Mouse (Mus musculus) right cerebral cortex, postnatal 36 days (tissue): ENCODE data around the gene Pabpn1l.

Experiments used
- DNase-seq, 2 experiments: peaks; one replicate each; pipeline ENCODE4 v3.0.0; 2022; ENCODE audit warnings: low spot score in 2 of 2, mixed read lengths in 1 of 2

Pabpn1l gene

DNA sequence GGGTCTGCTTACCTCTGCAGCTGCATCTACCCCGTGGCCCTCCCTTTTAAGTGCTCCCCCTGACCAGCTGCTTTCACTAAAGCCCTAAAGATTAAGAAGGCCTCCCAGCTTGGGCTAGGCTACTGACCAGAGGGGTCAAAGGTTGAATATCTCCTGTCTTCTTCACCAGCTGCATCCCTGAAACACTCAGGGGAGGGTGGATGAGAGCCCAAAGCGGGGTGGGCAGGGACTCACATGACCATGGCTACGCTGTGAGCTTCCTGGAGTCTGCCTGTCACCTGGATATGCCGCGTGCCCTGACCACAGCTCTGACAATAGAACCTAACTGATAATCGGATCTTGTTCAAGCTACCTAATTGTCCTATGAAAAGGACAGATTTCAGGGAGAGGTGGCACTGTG, at the start of gene Pabpn1l:
TSS of gene Pabpn1l (minus strand) at position 13 of the 400 bp plus-strand sequence.
- DNase-seq = no peak

DNA sequence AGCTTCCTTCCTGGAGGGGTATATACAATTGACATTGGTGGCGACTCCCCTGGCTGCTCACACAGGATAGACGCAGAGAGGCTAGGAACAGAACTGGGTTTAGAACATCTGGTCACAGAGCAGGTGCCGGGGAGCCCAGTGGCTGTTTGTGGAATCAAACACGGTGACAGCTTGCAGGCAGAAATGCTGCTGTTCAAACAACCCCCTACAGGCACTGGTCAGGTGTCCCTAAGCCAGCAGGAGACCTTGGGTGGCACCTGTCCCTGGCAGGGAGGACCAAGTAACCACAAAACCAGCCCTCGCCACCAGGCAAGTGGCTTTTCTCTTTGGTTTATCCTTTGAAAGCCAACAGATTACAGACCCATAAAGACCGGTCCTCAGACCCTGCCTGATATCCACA, 49.4 kb upstream of the Pabpn1l start:
- no peak for DNase-seq

DNA sequence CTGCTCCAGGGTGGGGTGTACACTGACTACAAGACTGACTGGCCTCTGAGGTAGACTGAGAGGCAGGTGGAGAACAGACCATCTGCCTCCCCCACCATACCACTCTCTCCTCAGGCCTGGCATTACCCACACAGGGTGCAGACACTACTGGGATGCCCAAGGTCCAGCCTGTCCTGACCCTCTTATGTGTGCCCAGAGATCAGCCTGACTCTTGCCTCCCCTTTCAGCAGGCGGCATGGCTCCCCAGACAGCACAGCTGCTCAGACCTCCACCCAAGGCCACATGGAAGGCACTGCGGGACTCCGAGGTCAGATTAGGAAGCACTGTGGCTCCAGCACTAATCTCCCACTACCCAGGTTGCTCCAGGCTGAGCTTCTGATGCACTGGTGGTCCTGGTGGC, 48.2 kb upstream of the Pabpn1l start:
- DNase-seq = no peak

DNA sequence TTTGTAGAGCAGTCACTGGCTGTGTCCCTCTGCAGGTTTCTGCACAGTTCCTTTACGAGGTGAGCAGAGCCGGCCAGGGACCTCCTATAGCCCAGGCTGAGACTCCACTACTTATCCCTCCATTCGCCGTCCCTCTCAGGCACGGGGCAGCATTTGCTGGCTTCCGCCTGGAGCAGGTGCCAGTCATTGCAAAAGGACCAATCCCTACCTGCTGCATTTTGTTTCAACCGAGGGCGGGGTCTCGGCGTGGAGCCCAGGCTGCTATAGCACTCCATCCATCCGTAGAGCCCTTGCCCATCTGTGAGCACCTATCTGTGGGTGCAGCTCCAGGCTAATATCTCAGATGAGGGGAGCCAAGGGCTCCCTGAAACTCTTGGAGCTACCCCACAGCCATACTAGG, 47.5 kb upstream of the Pabpn1l start:
- DNase-seq = no peak

DNA sequence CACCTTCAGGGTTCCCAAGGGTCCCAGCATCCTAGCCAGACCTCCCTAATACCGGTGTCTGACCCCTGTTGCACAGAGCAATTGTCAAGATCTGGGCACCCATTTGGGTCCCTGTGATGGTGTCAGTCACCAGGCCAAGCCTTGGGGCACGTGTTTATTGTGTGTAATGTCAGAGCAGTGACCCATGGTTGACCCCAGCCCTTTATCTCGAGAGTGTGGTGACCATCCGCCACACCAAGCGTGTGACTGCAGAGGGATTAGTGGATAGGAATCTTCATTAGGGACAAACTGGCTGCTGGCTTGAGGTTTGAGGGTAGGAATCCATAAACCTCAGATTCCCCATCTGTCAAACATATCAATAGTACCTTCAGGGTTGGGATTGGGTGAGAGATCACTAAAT, 46.8 kb upstream of the Pabpn1l start:
- no peak for DNase-seq

DNA sequence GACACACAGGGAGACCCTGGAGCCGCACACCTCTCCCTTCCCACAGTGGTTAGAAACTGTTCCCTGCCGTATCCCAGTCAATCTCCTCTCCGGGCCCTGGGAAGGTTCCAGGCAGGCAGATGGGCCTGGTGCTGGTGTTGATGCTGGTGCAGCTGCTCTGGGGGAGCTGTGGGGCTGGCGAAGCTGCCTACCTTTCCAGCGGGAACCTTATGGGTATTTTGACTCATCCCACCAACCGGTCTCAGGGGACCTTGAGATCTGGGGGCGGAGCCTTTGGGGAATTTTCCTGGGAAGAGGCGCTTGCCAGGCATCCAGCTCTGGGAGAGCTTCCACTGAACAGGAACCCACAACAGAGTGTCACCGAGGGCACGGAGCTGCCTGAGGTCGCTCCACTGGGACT, 45.3 kb upstream of the Pabpn1l start:
- DNase-seq = peak; percentile 68 to 70

DNA sequence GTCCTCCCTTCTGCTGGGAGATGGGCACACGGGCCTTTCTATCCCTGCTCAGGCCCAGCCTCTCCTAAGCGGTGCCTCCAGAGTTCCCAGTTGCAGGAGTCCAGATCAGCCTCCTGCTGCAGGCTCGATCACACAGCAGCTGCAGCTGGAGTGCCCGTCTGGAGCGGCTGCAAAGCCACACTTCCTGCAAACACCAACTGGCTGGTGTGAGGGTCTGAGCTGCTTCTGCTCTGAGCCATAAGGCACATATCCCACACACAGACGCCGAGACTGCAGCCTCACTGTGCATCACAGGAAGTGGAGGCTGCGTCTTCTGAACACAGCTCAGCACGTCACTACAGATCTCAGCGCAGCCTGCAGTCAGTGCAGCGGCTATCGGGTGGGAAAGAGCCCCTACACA, 44.3 kb upstream of the Pabpn1l start:
- peak; percentile 62 to 73 for DNase-seq

DNA sequence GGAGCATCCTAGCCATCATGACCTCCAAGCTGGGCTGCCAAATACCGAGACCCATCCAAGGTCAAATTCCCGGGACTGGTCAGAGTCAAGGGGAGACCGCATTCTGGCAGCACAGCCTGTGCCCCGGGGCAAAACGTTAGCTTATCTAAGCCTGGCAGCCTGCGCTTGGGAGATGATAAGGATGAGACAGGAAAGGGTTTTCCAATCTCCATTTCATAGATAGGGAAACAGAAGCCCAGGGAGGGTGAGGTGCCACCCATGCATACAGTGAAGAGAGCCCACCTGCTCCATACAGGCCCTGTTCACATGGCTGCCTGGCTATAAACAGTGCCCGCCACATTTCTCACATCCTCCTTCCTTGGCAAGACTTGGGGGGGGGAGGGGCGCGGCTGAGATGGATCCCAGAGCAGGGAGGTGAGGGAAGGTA, 43.8 kb upstream of the Pabpn1l start:
- DNase-seq = no peak

DNA sequence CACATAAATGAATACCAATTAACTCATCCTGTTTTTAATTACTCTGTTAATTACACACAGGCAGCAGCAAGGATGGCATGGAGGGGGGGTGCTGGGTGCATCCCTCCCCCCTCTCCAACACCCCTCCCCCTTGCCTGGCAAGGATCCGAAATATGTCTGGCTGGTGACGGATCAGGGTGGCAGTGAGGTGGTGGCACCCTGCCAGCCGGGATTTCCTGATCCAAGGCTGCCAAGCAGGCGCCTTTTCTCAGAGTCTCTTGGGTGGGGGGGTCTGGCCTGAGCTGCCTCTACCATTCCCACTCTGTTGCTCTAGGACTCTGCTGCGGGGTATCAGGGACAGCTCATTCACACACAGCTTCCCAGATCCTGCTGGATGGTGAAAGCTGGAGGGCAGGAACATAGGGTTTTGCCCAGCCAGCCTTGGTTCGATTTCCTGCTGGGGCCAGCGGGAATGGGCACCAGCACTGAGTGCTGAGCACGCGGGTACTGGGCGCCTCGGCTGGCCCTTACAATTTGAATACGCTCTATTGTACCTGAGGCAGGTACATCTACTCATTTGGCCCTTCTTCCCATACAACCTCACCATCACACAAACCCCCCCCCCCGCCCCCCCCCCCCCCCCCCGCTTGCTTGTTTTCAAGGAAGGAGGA, 43.3 kb upstream of the Pabpn1l start:
- DNase-seq = no peak

DNA sequence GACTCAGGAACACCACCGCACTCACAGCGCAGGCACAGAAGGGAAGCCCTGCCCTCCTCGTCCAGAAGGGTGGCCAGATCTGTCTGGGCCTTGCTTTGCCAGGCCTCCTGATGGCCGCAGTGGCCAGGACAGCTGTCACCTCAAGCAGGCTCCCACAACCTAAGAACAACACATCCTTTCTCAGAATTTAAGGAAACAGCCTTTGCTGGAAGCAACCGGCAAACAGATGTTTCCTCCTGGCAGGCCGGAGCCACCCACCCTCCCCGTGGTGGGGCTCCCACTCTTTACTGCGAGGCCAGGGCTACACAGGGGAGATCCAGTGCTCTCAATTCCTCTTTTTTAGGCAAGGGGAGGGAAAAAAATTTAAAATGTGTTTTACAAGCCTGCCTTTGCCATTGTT, 42.7 kb upstream of the Pabpn1l start:
- DNase-seq = no peak

DNA sequence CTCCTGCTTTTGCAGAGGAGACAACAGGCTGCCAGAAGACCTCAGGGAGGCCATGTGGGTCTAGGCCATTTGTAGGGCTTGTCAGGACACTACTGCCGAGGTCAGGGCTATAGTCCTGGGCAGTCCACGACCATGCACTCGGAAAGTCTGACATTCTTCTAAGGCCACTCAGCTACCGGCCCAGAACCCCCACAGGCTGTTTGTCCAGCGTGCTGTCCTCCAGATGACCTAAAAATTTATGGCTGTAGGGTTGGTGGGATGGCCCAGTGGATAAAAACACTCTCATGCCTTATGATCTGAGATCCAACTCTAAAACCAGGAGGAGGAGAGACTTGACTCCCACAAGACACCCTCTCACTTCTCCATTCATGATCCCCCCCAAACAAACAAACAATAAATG, 41.1 kb upstream of the Pabpn1l start:
- no peak for DNase-seq

DNA sequence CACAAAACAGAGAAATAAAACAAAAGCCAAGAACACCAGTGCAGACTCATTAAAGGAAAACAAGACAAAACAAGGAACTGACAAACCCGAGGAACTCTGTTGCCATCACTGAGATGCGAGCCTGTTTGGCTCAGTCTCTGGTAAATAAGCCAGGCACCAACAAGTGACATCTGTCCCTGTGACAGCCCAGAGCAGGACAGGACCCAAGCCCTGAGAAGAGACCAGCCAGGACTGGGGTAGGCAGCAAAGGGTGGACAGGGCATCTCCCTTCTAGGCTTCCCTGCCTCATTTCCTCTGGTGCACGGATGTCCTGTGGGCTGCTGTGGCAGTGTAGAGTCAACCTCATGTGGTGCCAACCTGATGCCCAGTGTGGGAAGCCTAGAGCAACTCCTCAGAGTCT, 40.6 kb upstream of the Pabpn1l start:
- DNase-seq = no peak

DNA sequence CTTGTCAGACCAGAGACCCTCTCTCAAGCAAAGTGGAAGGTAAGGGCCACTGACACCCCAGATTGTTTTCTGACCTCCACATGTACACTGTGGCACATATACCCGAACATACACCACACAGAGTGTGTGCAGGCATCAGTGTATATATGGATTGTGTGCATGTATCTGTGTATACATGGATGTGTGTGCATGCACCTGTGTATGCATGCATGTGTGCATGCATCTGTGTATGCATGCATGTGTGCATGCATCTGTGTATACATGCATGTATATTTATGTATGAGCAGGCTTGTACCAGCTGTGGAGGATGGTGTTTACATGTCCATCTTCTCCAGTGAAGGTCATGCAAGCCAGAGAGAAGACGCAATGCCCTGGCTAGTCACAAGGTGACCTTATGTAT, 39.4 kb upstream of the Pabpn1l start:
- no peak for DNase-seq

DNA sequence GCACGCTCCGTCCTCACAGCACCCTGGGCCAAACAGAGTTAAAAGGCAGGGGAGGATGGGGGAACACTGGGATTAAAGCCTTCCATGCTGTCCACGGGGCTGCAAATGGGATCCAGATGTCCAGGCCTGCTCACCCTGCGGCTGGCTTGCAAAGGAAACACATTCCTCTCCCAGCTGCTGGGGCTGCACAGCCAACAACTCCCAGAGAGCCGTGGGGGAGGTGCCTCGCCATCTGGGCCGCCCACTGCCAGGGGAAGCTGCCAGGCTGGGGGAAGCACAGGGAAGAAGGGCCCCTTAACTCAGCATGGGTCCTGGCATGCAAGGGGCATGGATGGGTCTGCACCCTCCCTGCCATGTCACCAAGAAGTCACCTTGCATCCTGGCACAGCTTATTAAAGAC, 38.6 kb upstream of the Pabpn1l start:
- peak in 1 of 2 experiments; percentile 47 for DNase-seq

DNA sequence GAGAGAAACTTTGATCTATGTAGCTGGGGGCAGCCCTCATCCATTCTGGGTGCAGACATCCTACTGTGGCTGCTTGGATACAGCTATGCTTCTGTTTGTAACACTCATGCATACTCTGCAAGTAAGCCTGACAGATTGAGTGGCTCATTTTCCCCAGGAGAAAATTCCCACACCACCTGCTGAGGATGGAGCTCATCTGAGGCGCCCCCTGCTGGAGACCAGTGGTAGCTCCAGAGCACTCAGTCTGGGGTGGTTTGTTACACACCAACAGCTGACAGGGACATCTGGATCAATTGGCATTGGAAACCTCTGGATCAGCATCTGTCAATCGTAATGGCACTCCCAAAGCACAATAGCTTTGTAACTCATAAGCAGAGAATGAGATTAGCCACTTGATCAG, 37.5 kb upstream of the Pabpn1l start:
- DNase-seq = no peak

DNA sequence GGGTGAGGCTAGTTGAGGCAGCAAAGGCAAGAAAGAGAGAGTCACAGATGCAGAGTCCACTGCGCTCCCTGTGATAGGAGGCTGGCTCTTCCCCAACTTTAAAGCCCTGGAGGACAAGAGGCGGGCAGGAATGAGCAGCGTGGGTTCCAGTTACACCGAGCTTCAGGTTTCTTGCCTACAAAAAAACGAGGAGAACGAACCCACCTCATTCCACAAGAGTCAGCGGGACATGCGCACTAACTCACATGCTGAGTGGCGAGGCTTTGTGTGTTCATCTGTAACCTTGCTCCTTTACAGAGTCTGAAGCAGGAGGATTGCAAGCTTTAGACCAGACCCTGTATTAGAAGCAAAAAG, 36.2 kb upstream of the Pabpn1l start:
- no peak for DNase-seq

DNA sequence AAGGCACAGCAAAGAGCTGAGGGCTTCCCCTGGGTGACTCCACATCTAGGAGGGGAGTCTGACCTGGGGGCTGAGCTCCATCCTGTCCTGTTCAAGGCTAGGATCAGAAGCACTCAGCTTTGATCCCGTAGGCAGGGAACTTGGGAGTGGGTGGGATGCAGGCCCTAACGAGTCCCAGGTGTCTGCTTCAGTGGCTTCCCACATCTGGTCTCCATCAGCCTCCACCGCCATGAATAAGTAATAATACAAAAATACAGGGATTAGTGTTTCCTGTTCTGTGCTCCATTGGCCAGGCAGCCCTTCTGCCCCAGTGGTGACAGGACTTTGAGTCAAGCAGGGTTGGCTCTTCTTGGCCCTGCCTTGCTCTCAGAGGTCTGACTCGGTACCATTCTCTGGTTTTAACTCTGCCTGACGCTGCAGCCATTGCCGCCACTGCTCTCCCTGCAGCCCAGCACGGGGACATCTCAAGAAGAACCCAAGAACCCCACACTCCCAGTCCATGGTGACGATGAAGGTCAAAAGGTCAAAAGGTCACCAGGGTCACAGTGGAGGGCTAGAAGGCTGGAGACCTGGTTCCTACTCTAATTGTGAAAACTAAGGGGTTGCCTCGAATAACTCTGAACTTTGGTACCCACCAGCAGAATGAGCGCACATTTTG, 35.7 kb upstream of the Pabpn1l start:
- no peak for DNase-seq

DNA sequence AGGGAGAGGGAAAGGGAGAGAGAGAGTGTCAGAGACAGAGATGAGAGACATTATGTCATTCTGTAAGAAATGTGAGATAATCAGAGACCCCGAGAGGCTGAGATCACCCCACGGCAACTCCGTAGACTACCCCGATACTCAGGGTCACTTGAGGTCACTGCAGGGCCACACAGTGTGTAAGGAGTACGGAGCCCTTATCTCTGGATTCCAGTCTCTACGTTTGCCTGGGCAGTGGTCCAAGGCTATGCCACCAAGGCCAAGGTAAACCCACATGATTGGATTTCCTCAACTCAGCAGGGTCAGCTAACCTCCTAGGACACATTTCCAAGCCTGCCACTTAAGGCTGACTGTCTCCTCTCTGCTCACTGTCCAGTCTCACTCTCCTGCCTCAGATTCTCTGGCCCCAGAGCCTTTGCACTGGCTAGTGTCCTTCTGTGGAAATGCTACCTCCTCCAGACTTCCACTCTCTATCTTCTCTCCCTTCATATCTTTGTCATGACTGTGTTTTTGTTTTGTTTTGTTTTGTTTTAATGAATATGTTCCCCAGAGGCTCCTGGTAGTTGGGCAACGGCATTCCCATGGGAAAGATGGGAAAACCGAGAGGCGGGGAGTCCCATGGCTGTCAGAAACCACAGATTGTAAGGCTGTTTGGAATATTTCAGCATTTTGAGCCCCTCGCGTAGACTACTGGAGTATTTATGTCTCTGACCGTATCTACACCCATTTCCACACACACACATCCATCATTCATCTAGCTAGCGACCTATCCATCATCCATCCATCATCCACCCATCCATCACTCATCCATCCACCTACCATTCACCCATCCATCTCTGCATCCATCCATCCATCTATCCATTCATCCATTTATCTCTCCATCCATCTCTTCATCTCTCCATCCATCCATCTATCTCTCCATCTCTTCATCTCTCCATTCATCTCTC, 33.8 kb upstream of the Pabpn1l start:
- no peak for DNase-seq

DNA sequence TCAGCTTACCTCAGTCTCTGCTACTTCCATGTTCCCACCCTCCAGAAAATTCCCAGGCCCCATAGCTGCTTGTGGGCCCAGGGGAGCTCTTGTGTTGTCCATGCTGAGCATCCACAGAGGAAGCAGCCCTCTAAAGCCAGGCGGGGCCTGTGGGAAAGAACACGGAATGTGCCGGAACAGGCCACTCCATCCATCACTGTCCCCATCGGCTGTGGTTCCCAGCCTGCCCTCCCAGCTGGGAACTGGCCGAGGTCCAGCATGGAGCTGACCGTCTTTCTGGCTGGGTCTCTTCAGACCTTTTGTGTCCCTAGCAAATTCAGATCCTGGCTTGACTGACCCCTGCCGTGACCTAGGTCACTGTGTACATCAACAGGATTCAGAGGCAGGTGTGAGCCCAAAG, 32.2 kb upstream of the Pabpn1l start:
- no peak for DNase-seq

DNA sequence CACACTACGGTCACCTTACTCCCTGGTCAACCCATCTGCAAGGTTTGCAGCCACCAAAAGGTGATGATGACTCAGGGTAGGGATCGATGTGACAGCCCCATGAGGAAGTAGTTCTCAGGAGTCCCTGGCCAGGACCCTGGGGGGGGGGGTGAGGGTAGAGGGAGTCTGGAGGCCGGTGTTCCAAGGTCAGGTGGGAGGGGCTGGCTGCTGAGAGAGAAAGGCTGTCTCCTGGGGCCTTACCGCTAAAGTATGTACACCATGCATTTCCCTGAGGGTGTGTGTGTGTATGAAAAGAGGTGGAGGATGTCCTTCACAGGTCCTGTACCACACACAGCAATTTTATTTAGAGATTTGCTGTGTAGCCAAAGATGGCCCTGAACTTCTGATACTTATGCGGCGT, 30.1 kb upstream of the Pabpn1l start:
- no peak for DNase-seq

DNA sequence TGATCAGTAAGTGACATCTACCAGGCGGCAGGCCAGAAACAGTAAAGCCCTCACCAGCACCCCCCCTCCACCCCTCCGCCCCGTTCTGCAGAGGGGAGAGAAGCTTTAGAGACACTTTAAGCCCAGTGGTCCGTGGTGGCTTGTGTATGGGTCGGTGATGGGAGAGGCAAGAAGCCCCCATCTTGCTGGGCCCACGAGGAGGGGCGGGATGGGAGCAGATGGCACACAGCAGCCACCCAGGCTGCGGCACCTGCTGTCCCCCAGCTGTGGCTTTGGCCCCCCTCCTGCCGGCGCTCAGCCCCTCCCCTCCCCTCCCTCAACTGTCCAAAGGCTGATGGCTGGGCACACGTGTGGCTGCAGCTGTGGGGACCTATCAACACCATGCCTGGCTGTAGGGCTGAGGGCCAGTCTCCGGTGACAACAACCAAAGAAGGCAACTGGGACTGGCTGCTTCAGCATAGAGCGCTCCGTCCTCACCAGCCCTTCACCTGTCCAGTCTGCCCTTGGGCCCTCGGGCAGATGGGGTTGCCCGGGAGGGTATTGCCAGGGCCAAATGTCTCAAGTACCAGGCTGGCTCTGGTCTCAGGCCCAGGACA, 28.9 kb upstream of the Pabpn1l start:
- DNase-seq = no peak

DNA sequence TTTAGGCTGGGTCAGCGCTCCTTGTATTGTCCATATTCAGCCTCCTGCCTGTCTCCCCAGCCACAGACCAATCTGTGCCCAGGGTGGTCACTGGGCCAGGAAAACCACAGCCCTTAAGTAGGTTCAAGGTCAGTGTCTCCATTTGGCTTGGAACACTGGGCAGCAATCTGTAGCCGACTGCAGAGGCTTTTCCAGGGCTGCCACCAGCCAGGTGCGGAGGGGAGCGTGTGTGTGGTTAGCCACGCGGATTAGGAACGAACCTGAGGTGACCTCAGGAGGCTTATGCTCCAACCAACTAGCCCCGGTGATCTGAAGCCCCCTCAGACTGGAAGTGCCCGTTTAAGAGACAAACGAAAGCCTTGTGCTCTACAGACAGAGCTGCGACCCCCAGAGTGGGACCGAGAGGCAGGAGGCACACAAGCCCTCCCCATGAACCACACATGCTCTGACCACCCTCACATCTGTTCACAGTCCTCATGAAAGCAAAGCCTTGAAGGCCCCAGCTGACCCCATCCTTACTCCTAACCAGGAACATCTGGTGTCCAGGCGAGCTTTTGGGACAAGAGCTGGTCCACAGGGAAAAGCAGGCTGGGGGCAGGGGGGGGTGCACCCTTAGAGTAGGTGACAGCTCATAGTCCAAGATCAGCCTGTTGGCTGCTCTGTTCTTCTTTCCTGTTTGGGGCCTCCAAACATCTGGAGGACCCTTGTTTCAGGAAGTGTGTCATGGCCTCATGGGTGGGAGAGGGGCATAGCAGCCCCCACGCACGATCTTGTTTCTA, 25.8 kb upstream of the Pabpn1l start:
- no peak for DNase-seq
